Mouse (Mus musculus) cortical plate, adult 2 months (tissue): ENCODE data around the gene Ccng2.

Experiments
- CTCF ChIP-seq: fragments of 200-500 bp; IDR thresholded peaks from 2 replicates; pipeline ENCODE4 v1.5.1; 2011; ENCODE audit warnings: mild to moderate bottlenecking, control low read depth, low read length; ENCODE audit not compliant: insufficient read depth; ENCODE audit errors: extremely low read depth
- POLR2A ChIP-seq: fragments of 200-500 bp; IDR thresholded peaks from 2 replicates; pipeline ENCODE4 v1.6.1; 2011; ENCODE audit warnings: mild to moderate bottlenecking, low read length, control low read depth; ENCODE audit not compliant: insufficient read depth; ENCODE audit errors: extremely low read depth

DNA sequence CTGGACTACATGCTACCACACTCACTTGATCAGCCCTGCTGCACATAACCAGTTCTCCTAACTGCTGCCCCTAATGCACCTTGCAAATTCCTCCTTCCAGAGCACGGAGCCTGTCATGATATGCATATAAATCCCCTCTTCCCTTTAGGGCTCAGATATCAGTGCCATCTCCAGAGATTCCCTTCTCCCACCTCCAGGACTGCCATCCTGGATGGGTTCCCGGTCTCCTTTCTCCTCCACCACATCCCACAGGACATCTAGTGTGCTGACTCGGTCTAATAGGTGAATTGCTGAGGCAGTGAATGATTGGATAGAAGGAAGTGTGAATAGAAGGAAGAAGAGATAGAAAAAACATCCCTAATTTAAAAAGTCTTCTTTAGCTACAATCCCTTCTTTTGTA lies 35.3 kb upstream of the Ccng2 start:
- TF ChIP-seq POLR2A (no peak), CTCF (no peak)
